Mouse (Mus musculus) layer of hippocampus, postnatal 25 days (tissue): ENCODE data around the gene Atad3a. TPM values are rescaled to one million over a fixed set of nuclear protein-coding genes. Genes with fewer than 3 reads are reported as not detected.

Experiments
- DNase-seq, 2 experiments: peaks; one replicate each; pipeline ENCODE4 v3.0.0; 2022; ENCODE audit warnings: mixed read lengths in 2 of 2, low spot score in 1 of 2; ENCODE audit errors: extremely low spot score in 1 of 2
- microRNA-seq, 2 experiments: library from miRNA; unstranded; fragments of <30 nt; microRNA quantifications; one replicate each; pipeline ENCODE4 v1.2.0; 2021
- total RNA-seq, 2 experiments: library from RNA; stranded (reverse); gene quantifications; 2 replicates each; pipeline ENCODE4 v1.2.3; 2021

The Atad3a gene
- total RNA-seq, 2 experiments from 2014 or later: 47.5 to 56.3 TPM

DNA sequence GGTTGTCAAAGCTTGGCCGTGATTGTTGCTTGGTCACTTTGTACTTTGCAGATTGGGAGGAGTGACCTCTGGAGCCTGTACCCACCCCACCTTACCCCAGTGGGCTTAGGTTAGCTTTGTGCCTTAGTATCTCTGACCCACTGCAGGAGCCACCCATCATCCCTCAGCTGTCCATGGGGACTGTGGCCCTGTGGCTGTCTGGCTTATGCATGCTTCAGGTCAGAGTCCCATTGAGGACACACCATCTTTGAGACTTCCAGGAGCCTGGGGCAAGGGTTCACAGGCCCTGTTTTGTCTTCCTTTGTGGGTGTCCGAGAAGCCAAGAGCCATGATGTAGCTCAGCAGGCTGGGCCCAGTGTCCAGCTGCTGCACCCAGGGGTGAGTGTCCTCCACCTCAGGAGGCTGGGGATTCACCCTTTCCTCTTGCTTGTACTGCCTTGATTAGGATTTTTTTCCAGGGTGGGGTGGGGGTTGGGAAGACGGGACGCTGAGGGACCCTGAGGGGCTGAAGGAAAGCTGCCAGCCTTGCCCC lies 65.3 kb downstream of the Atad3a start:
- no peak for DNase-seq

DNA sequence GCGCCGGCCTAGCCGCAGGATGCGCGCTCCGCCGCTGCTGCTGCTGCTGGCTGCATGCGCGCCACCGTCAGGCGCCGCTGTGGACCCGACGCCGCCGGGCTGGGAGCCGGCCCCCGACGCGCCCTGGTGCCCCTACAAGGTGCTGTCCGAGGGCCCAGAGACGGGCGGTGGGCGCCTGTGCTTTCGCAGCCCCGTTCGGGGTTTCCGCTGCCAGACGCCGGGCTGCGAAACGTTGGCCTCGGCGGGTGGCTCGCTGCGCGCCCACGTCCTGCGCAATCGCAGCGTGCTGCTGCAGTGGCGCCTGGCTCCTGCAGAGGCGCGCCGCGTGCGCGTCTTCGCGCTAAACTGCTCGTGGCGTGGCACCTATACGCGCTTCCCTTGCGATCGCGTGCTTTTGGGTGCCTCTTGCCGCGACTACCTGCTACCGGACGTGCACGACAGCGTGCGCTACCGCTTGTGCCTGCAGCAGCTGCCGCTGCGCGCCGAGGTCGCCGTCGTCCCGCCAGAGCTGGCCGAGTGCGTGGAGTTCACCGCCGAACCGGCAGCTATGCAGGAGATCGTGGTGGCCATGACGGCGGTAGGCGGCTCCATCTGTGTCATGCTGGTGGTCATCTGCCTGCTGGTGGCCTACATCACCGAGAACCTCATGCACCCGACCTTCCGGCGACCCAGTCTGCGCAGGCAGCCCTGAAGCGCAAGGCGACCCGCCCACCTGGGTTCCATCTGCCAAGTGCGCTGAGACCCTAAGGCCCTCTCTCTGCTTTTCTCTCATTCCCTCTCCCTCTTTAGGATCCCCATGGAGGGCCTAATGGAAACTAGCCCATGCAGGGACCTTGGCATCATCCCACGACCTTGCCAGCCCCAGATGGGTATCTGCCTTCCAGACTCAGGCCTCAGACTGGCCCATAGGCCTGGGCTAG lies 66.2 kb downstream of the Atad3a start:
- DNase-seq: peak; percentile 63 to 80

DNA sequence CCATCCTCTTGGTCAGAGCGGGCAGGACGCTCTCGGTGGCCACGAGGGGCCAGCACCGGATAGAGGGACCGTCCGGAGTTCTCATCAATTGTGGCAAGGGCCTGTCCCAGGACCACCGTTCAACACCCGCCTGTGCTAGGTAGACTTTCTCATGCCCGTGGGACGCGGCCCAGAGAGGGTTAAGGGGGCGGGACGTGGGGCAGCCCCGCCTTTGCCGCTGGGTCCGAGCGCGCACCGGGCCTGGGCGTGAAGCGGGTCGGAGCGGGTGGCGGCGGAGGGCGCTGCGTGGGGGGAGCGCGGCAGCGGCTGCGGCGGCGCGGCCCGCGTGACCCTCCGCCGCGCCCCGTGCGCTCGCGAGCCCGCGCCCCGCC lies 66.8 kb downstream of the Atad3a start, which contains the start of gene Fndc10:
Fndc10 (plus strand) TSS at position 232 of the 371 bp plus-strand sequence.
- peak in 1 of 2 experiments; percentile 61 for DNase-seq

DNA sequence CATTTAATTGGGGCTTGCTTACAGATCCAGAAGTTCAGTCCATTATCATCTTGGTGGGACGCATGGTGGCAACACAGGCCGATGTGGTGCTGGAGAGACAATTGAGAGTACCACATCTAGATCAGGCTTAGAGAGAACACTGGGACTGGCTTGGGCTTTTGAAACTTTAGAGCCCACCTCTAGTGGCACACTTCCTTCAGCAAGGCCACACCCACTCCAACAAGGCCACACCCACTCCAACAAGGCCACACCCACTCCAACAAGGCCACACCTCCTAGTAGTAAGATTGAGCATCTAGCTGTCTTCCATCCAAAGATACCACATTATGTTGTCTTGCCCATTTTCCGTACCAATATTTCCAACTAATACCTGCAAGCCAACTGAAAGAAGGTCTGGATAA lies 68.5 kb downstream of the Atad3a start:
- no peak for DNase-seq

Small RNA genes lying within 50 kb of the gene (microRNA-seq; reads per million reads assigned to microRNA genes)
- gene Gm27743: 0 reads per million in 2 experiments

Other genes with a start within 250 kb of the Atad3a start
- 10 to 100 TPM; 67.1 to 68.5 TPM for gene Nadk, start 198.7 kb downstream of the Atad3a start, total RNA-seq
- 10 to 100 TPM; 41.5 to 42.5 TPM for gene Slc35e2, start 159.7 kb downstream of the Atad3a start, total RNA-seq
- 10 to 100 TPM; 41.1 to 47.3 TPM for gene Cdk11b, start 136.2 kb downstream of the Atad3a start, total RNA-seq
- gene Gm10563, start 115.7 kb downstream of the Atad3a start, total RNA-seq: not detected
- 1 to 10 TPM; 2.7 to 3.0 TPM for gene Mmp23, start 107.7 kb downstream of the Atad3a start, total RNA-seq
- gene Mib2, start 91.9 kb downstream of the Atad3a start, total RNA-seq: 100 to 1,000 TPM in 1 of 2 experiments, 10 to 100 TPM in 1; 96.6 to 109 TPM
- gene Fndc10, start 66.8 kb downstream of the Atad3a start, total RNA-seq: 10 to 100 TPM; 23.9 to 27.5 TPM
- 10 to 100 TPM; 78.8 to 84.0 TPM for gene Ssu72, start 56.3 kb downstream of the Atad3a start, total RNA-seq
- gene Tmem240, start 26.3 kb downstream of the Atad3a start, total RNA-seq: 10 to 100 TPM; 38.0 to 39.7 TPM
- gene Vwa1, start 13.6 kb upstream of the Atad3a start, total RNA-seq: 10 to 100 TPM in 1 of 2 experiments, 1 to 10 TPM in 1; 9.7 to 10.3 TPM
- 10 to 100 TPM; 31.3 to 33.9 TPM for gene Tmem88b, start 24.8 kb upstream of the Atad3a start, total RNA-seq
- gene Ankrd65, start 29.3 kb upstream of the Atad3a start, total RNA-seq: not detected
- gene Mrpl20, start 41.8 kb upstream of the Atad3a start, total RNA-seq: 10 to 100 TPM; 82.3 to 93.0 TPM
- gene Ccnl2, start 51.4 kb upstream of the Atad3a start, total RNA-seq: 10 to 100 TPM; 72.2 to 91.2 TPM
- gene Aurkaip1, start 70.2 kb upstream of the Atad3a start, total RNA-seq: 100 to 1,000 TPM in 1 of 2 experiments, 10 to 100 TPM in 1; 95.9 to 105 TPM
- 1 to 10 TPM; 7.5 to 7.7 TPM for gene Mxra8, start 78.6 kb upstream of the Atad3a start, total RNA-seq
- gene Dvl1, start 86.3 kb upstream of the Atad3a start, total RNA-seq: 10 to 100 TPM; 75.6 to 77.2 TPM
- gene Tas1r3, start 102.3 kb upstream of the Atad3a start, total RNA-seq: under 1 TPM; 0.31 to 0.32 TPM
- 10 to 100 TPM; 29.7 to 33.0 TPM for gene Cptp, start 108.3 kb upstream of the Atad3a start, total RNA-seq
- gene Ints11, start 108.5 kb upstream of the Atad3a start, total RNA-seq: 10 to 100 TPM; 35.6 to 36.4 TPM
- gene Pusl1, start 130.7 kb upstream of the Atad3a start, total RNA-seq: 10 to 100 TPM; 58.3 to 69.5 TPM
- 100 to 1,000 TPM; 127 to 145 TPM for gene Acap3, start 130.7 kb upstream of the Atad3a start, total RNA-seq
- gene Ube2j2, start 182.7 kb upstream of the Atad3a start, total RNA-seq: 10 to 100 TPM; 71.5 to 73.6 TPM
- 10 to 100 TPM; 16.7 to 17.7 TPM for gene C1qtnf12, start 201.2 kb upstream of the Atad3a start, total RNA-seq
- gene B3galt6, start 231.6 kb upstream of the Atad3a start, total RNA-seq: 10 to 100 TPM; 10.4 to 11.2 TPM
- 100 to 1,000 TPM; 180 to 193 TPM for gene Sdf4, start 231.8 kb upstream of the Atad3a start, total RNA-seq